Mouse (Mus musculus) heart, postnatal 25 days (tissue): Measurements from ENCODE around the gene Gm21731. TPM values are rescaled to one million over a fixed set of nuclear protein-coding genes. Genes with fewer than 3 reads are reported as not detected.
"Not testable (repeated sequence)": the region's sequence is repeated elsewhere in the genome, so short reads cannot be mapped to it uniquely, and the experiment has no call there.

ENCODE experiments used
- DNase-seq: peaks from one replicate; pipeline ENCODE4 v3.0.0; 2022; ENCODE audit warnings: low spot score
- intact Hi-C: fragments of 180-260 bp; cut with DNase I; formaldehyde crosslinking; loops from one replicate; pipeline ENCODE4 v1.15.1; 2025
- total RNA-seq, 2 experiments: library from RNA; stranded (reverse); gene quantifications; 2 replicates each; pipeline ENCODE4 v1.2.3; 2021

The Gm21731 gene
- total RNA-seq = not detected

GRCm38 (mm10) chr13:120238811-120239210 is at the start of gene Gm21731:
TSS of gene Gm21731 (plus strand) at chr13:120239111.
- intact Hi-C loops, DNase-seq: not testable (repeated sequence)

- intact Hi-C loops, DNase-seq: not testable (repeated sequence)
These were observed 42.6 kb upstream of the Gm21731 start for GRCm38 (mm10) chr13:120196189-120196821.

DNA sequence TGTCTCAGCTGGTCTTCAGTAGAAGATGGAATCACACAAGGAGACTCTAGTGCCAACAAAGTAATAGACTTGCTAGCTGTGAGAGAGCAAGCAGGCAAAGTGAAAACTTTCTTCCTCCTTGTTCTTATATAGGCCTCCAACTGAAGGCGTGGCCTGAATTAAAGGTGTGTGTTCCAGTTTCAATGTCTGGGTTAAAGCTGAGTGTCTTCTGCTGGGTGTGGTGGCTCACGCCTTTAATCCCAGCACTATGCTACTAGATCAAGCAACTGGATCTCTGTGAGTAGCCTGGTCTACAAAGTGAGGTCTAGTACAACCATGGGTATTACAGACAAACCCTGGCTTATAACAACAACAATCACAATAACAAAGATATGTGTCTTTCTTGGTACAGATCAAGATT is 23.1 kb upstream of the Gm21731 start, which contains the start of gene Gm21762:
Gene Gm21762 (minus strand): TSS at position 101 of the 400 bp plus-strand sequence.
- intact Hi-C loops, DNase-seq: not testable (repeated sequence)

- DNase-seq, intact Hi-C loops: not testable (repeated sequence)
These were observed 18.0 kb upstream of the Gm21731 start for GRCm38 (mm10) chr13:120220922-120221321.

DNA sequence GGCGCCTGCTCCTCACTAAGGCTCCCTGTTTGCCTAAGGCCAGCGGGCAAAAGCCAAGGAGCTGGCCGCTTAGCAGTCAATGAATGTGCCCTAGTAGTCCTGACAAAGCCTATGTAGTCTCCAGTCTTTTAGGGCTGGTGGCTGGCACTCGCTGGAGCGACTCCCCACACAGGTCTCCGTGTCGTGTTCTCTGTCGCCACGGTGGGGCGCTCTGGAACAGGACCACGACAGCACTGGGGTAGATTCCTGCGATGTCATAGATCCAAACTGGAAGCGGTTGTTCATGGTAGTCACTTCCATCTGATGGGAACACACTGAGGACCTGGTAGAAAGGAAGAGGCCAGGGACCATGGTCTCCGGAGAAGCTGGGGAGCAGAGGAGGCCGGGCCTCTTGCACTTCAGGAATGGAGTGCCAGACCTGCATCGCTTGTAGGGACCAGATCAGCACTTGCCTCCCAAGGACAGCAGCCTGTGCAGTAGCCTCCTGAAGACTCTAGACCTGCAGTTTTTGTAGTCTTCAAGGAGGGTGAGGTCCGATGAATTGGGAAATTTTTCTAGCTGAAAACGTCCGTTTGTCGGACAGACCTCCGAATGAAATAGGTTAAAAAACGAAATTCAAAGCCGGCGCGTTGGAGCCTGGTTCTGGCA is 15.8 kb upstream of the Gm21731 start:
- intact Hi-C loops = not testable (repeated sequence)

GRCm38 (mm10) chr13:120231798-120232197 is 7.1 kb upstream of the Gm21731 start:
- DNase-seq, intact Hi-C loops: not testable (repeated sequence)

More for the DNA sequence above, 15.8 kb upstream of the Gm21731 start:
- not testable (repeated sequence) for DNase-seq

- DNase-seq, intact Hi-C loops: not testable (repeated sequence)
These were observed 6.4 kb upstream of the Gm21731 start for GRCm38 (mm10) chr13:120232447-120233049.

GRCm38 (mm10) chr13:120251208-120251924 is 12.5 kb downstream of the Gm21731 start:
- intact Hi-C loops, DNase-seq: not testable (repeated sequence)

DNA sequence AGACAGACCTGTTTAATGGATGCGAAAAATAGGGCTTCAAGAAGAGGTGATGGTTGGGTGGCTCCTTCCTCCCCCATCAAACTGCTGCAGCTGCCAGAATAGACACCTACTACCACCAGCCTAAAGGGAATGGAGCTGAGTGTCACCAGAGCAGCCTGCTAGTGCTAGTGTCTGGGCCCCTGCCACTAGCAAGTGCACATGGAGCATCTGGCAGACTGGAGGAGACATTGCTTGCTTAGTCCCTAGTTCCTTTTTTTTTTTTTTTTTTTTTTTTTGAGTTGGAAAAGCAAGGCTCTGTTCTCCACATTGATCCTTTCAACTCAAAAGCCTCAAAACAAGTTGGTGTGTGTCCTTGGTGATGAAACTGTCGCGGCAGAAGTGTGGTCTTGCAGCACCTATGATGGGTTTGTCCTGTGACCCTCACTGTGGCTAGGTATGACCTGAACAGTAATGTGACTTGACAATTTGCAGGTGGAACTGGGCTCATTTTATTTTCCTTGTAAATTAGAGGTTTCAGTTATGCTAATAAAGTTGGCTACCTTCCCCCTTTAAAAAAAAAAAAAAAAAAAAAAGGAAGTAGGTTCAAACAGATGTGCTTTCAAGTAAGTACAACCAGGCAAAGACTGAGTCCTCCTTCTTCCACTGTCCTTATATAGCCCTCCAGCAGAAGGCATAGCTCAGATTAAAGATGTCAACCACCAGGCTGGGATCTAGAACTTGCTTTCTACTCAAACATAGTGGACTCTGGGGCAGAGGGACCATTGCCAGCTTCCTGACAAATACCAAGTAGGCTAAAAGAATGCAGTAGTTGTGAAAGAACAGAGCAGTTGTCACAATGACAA is 20.1 kb downstream of the Gm21731 start:
- DNase-seq, intact Hi-C loops: not testable (repeated sequence)

GRCm38 (mm10) chr13:120259718-120260117 is 20.8 kb downstream of the Gm21731 start:
- intact Hi-C loops = not testable (repeated sequence)

GRCm38 (mm10) chr13:120262870-120263269 is 24.0 kb downstream of the Gm21731 start, which contains the start of gene AF067061:
TSS of gene AF067061 (plus strand) at chr13:120263114.
- intact Hi-C loops, DNase-seq: not testable (repeated sequence)

More at GRCm38 (mm10) chr13:120259718-120260117, 20.8 kb downstream of the Gm21731 start:
- not testable (repeated sequence) for DNase-seq

DNA sequence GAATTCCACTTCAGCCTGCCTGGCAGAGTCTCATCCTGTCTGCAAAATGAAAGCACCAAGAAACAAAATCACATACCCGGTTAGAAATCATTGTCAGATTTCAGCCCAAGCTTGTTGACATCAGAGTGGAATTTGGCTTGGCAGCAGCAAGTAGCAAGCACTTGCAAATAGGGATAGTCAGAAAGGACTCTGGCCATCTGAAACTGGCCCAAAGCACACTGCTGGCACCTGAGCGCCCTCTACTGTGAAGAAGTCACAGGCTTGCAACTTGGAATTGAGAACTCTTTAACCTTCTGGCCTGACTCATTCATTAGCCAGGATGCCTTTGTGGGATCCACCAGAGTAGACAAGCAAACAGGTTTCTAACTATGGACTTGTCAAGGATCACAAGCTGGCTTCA is 38.9 kb downstream of the Gm21731 start:
- intact Hi-C loops = not testable (repeated sequence)

GRCm38 (mm10) chr13:120278784-120279183 is 39.9 kb downstream of the Gm21731 start:
- intact Hi-C loops = no loop called here

More for the DNA sequence above, 38.9 kb downstream of the Gm21731 start:
- not testable (repeated sequence) for DNase-seq

More at GRCm38 (mm10) chr13:120278784-120279183, 39.9 kb downstream of the Gm21731 start:
- no peak for DNase-seq

Other genes starting within 250 kb of the Gm21731 start
- not detected for gene Gm36079, start 212.1 kb upstream of the Gm21731 start, total RNA-seq
- gene Gm21188, start 186.9 kb upstream of the Gm21731 start, total RNA-seq = under 1 TPM; 0.39 to 0.49 TPM
- gene Gm20767, start 98.9 kb upstream of the Gm21731 start, total RNA-seq = not detected
- not detected for gene Gm21818, start 66.7 kb upstream of the Gm21731 start, total RNA-seq
- gene Gm21762, start 23.2 kb upstream of the Gm21731 start, total RNA-seq = not detected
- not detected for gene AF067061, start 24.0 kb downstream of the Gm21731 start, total RNA-seq
- not detected for gene BC147527, start 61.3 kb downstream of the Gm21731 start, total RNA-seq
- gene Tcstv3, start 77.8 kb downstream of the Gm21731 start, total RNA-seq = not detected